Mouse (Mus musculus) embryonic facial prominence, embryonic 15.5 days (tissue): ENCODE data around the gene Rrn3. TPM values are rescaled to one million over a fixed set of nuclear protein-coding genes. Genes with fewer than 3 reads are reported as not detected.
A peak's percentile ranks its signal among the peaks of the same experiment; 100 is the strongest.
"Not testable (repeated sequence)": the region's sequence is repeated elsewhere in the genome, so short reads cannot be mapped to it uniquely, and the experiment has no call there.

Experiments used
- ATAC-seq: fragments of 200-750 bp; cut with Nextera tagmentation; 2 replicates; pipeline ENCODE4 v1.8.0; 2017; ENCODE audit warnings: low read depth, moderate TSS enrichment; ENCODE audit not compliant: insufficient number of reproducible peaks, low FRiP score, low TSS enrichment
- H3K27ac ChIP-seq: fragments of 300-500 bp; sonication (generic); replicated peaks from 2 replicates; pipeline ENCODE4 v1.5.1; 2015; ENCODE audit warnings: mild to moderate bottlenecking, inconsistent platforms
- H3K27me3 ChIP-seq: fragments of 300-500 bp; sonication (generic); 2 replicates; pipeline ENCODE4 v1.6.1; 2015; ENCODE audit warnings: inconsistent platforms
- H3K36me3 ChIP-seq: fragments of 300-500 bp; sonication (generic); 2 replicates; pipeline ENCODE4 v1.6.1; 2015; ENCODE audit warnings: mild to moderate bottlenecking, inconsistent platforms
- H3K4me1 ChIP-seq: fragments of 300-500 bp; sonication (generic); 2 replicates; pipeline ENCODE4 v1.6.1; 2015; ENCODE audit warnings: inconsistent platforms
- H3K4me2 ChIP-seq: fragments of 300-500 bp; sonication (generic); replicated peaks from 2 replicates; pipeline ENCODE4 v1.6.1; 2015; ENCODE audit warnings: mild to moderate bottlenecking, inconsistent platforms
- H3K4me3 ChIP-seq: fragments of 300-500 bp; sonication (generic); replicated peaks from 2 replicates; pipeline ENCODE4 v1.5.1; 2015; ENCODE audit warnings: mild to moderate bottlenecking, inconsistent platforms
- H3K9ac ChIP-seq: fragments of 300-500 bp; sonication (generic); 2 replicates; pipeline ENCODE4 v1.6.1; 2015; ENCODE audit warnings: inconsistent platforms
- H3K9me3 ChIP-seq: fragments of 300-500 bp; sonication (generic); replicated peaks from 2 replicates; pipeline ENCODE4 v1.6.1; 2016; ENCODE audit warnings: inconsistent platforms
- WGBS: fragments of 180-500 bp; shearing (Covaris S2); methylation state at CpG from one replicate; pipeline ENCODE4 v1.1.7; 2015; 5-methylcytosine and 5-hydroxymethylcytosine counted together
- polyA plus RNA-seq: library from polyadenylated mRNA; unstranded; fragments of >200 nt; fragmentation: Nextera tagmentation; extraction: Ambion mirVana; gene quantifications from 2 replicates; pipeline ENCODE4 v1.2.1, GENCODE M21; 2015

The Rrn3 gene
- 59.5 and 59.6 TPM in 2 replicates for polyA plus RNA-seq

DNA sequence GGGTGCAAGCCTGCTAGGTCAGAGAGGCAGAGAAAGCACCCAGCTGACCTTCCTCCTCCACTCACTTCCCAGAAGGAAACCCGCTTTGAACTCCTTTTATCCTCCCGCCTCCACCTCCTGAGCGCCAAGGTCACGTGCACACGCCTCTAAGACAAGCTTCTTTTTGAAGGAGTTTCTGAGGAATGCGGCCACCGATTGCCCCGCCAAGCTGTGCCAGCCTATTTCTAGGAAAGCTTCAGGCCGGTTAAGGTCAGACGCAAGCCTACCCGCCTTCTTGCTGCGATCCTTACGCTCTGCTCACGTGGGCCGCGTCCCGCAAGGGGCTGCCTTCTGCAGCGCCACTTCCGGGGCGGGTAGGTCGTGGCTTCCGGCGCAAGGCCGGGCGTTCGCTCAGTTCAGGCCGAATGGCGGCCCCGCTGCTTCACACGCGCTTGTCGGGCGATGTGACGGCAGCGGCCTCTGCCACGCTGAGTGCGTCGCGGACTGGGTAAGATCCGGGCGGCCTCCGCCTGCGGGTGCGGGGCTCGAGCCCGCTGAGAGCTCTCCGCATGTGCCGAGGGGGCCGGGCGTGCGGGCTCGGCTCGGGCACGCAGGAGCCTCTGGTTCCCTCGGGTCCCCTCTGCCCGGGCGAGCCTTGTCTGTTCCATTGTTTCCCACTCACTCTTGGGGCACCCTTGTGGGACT is at the start of gene Rrn3:
Gene Rrn3, plus strand, starts transcription at position 356 of the 684 bp plus-strand sequence.
- Histone ChIP-seq H3K9ac (peak within 1 kb of the TSS; percentile 93), H3K4me1 (peaks cover 18% of the 10 kb centered on the region), H3K9me3 (no peaks in the 10 kb centered on the region), H3K4me2 (peak within 1 kb of the TSS; percentile 67), H3K4me3 (peak within 1 kb of the TSS; percentile 88), H3K27me3 (no peaks in the 10 kb centered on the region), H3K36me3 (peaks cover 14% of the 10 kb centered on the region), H3K27ac (peak within 1 kb of the TSS; percentile 87)
- peak; percentile 98 for ATAC-seq
- WGBS, result under 1% methylated on average over 57 of the region's 57 CpGs

DNA sequence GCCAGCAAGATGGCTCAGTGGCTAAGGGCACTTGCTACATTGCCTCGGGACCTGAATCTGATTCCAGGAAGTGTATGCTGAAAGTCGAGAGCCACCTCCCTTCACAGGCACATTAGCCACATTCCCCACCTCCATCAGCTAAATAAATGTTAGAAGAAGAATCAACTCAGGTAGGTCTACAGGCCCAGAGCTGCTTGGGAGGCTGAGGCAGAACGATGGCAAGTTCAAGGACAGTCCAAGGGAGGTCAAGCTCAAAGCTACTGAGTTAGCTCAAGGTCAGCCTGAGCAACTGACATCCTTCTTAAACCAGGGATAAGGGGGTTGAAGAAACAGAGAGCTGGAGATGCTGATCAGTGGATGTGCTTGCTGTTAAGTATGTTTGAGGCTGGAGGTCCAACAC is 47.7 kb upstream of the Rrn3 start:
- Histone ChIP-seq H3K36me3 (no peaks in the 10 kb centered on the region), H3K27me3 (no peaks in the 10 kb centered on the region), H3K4me3 (no peak overlapping the region), H3K9ac (no peak overlapping the region), H3K27ac (no peak overlapping the region), H3K4me2 (no peak overlapping the region), H3K9me3 (no peaks in the 10 kb centered on the region), H3K4me1 (0 out of 2 replicates have a peak, but pooled peaks cover 4% of the 10 kb centered on the region)
- 67% methylated on average over 3 of the region's 3 CpGs for WGBS
- ATAC-seq, result no peak

DNA sequence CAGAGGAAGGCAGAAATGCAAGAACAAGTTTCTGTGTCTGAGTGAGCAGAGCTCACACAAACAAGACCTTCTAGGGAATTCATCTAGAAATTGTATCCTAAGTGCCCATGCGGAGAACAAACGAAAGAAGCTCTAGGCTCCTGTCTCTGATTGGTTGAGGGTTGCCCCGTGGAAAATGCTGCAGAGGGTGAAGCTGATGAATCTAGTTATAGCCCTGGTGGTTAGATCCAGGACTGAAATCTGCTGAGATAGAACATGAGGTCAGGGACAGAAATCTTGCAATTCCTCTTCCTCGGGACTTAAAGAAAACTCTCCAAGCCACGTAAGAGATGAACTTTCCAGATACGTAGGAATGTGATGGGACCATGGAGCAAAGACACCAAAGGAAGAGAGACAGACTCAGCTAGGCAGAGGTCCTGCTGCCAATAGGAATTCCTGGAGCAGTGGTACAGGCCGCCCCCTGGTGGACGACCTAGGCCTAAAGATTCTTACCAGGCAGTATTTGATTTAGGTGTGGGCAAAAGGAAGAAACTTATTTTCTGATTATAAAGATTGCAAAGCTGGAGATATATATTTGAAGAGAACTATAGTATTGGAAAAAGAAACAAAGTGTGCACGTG is 46.9 kb upstream of the Rrn3 start:
- Histone ChIP-seq H3K9ac (no peak overlapping the region), H3K4me2 (no peak overlapping the region), H3K9me3 (no peaks in the 10 kb centered on the region), H3K27me3 (no peaks in the 10 kb centered on the region), H3K36me3 (no peaks in the 10 kb centered on the region), H3K4me3 (no peak overlapping the region), H3K27ac (no peak overlapping the region), H3K4me1 (0 out of 2 replicates have a peak, but pooled peaks cover 4% of the 10 kb centered on the region)
- WGBS, result 19% methylated on average over 9 of the region's 9 CpGs
- no peak for ATAC-seq

DNA sequence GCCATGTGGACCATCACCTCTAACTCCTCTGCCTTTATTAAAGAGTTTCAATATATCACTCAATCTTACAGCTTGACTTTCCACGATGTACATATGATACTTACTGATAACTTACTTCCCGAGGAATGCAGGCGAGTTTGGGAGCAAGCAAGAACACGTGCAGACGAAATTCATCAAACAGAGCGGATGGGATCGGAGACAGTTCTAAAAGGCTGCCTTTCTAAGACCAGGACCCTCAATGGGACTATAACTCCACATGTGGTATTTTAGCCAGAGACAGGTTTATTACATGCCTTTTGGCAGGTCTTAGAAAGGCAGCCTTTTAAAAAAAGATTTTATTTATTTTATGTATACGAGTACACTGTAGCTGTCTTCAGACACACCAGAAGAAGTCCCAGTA is 44.5 kb upstream of the Rrn3 start:
- Histone ChIP-seq H3K4me1 (no peaks in the 10 kb centered on the region), H3K36me3 (no peaks in the 10 kb centered on the region), H3K4me2 (no peak overlapping the region), H3K4me3 (no peak overlapping the region), H3K27ac (no peak overlapping the region), H3K9ac (no peak overlapping the region), H3K27me3 (no peaks in the 10 kb centered on the region), H3K9me3 (no peaks in the 10 kb centered on the region)
- ATAC-seq, result no peak
- WGBS, result 53% methylated on average over 8 of the region's 8 CpGs

DNA sequence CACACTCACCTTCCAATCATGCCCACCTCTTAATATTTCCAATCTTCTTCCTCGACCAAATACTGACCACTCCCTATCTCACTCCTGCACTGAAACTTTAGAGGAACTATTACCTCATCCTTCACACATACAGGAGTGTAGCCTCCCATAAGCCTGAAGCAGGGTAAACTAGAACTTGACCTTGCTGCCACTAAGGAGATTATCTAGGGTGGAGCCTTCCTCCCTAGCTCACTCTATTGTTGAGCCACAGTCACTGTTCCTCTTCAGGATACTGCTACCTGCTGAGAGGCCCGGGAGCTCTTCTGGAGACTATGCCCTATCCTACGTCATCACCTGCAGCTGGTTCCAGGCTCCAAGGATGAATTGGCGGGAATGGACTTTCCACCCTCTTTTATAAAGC is 41.5 kb upstream of the Rrn3 start:
- H3K9me3 ChIP-seq, H3K27me3 ChIP-seq, ATAC-seq, H3K27ac ChIP-seq, H3K36me3 ChIP-seq, H3K4me2 ChIP-seq, H3K4me1 ChIP-seq, H3K4me3 ChIP-seq, H3K9ac ChIP-seq: not testable (repeated sequence)
- WGBS, result 58% methylated on average over 4 of the region's 4 CpGs

DNA sequence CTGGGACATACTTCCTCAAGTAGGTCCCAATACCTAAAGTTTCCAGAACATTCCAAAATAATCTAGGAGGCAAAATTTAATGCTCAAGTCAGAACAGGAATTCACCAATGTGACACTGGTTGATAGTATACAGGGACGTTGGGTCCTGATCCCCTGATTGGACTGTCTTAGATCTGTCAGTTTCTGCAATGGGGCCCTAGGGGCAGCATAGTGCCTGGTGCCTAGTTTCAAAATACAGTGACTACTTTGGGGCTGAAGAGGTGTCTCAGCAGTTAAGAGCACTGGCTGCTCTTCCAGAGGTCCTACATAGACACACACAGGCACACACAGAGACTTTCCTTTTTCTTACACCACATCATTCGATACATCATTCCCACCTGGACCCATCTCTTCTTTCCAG is 39.7 kb upstream of the Rrn3 start:
- Histone ChIP-seq H3K27me3 (no peaks in the 10 kb centered on the region), H3K27ac (no peak overlapping the region), H3K36me3 (no peaks in the 10 kb centered on the region), H3K9me3 (no peaks in the 10 kb centered on the region), H3K4me2 (no peak overlapping the region), H3K4me3 (no peak overlapping the region), H3K9ac (no peak overlapping the region), H3K4me1 (no peaks in the 10 kb centered on the region)
- no peak for ATAC-seq
- WGBS, result 60% methylated on average over 2 of the region's 2 CpGs

DNA sequence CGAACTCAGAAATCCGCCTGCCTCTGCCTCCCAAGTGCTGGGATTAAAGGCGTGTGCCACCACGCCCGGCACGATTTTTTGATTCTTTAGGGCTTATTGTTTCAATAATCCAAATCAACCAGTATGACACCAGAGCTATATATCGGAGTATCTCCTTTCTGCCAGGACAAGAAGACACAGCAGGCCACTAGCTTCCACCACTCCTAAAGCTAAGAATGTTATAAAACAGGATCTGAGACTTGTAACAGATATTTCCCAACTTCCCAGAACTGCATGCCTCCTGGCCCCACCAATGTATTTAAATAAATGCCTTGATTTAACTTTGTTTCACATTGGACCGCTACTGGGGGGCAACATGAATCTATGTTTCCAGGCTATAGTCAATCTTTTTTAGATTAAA is 32.8 kb upstream of the Rrn3 start:
- no peak overlapping the region for H3K4me2 ChIP-seq
- ATAC-seq, result no peak
- no peaks in the 10 kb centered on the region for H3K9me3 ChIP-seq
- no peak overlapping the region for H3K9ac ChIP-seq
- no peak overlapping the region for H3K4me3 ChIP-seq
- H3K36me3 ChIP-seq, result no peaks in the 10 kb centered on the region
- no peak overlapping the region for H3K27ac ChIP-seq
- no peaks in the 10 kb centered on the region for H3K27me3 ChIP-seq
- H3K4me1 ChIP-seq, result no peaks in the 10 kb centered on the region
- 90% methylated on average over 8 of the region's 8 CpGs for WGBS

DNA sequence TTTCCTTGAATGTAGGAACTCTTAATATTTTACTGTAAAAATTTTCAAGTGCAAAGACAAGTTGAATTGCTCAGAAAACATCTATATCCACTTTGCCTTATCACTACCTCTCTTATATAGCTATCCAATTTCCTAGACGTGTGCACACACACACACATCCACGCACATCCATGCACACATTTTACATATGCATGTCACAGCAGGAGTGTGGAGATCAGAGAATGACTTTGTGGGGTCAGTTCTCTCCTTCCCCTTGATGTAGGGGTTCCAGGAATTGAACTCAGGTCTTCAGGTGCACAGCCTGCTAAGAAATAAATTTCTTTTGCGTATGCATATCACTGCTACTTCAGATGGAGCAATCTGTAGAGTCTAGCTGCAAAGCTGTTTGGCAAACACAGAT is 32.4 kb upstream of the Rrn3 start:
- no peak overlapping the region for H3K4me3 ChIP-seq
- no peaks in the 10 kb centered on the region for H3K9me3 ChIP-seq
- no peaks in the 10 kb centered on the region for H3K4me1 ChIP-seq
- H3K9ac ChIP-seq, result no peak overlapping the region
- H3K36me3 ChIP-seq, result no peaks in the 10 kb centered on the region
- no peak for ATAC-seq
- WGBS, result 69% methylated on average over 3 of the region's 3 CpGs
- no peaks in the 10 kb centered on the region for H3K27me3 ChIP-seq
- no peak overlapping the region for H3K4me2 ChIP-seq
- no peak overlapping the region for H3K27ac ChIP-seq

DNA sequence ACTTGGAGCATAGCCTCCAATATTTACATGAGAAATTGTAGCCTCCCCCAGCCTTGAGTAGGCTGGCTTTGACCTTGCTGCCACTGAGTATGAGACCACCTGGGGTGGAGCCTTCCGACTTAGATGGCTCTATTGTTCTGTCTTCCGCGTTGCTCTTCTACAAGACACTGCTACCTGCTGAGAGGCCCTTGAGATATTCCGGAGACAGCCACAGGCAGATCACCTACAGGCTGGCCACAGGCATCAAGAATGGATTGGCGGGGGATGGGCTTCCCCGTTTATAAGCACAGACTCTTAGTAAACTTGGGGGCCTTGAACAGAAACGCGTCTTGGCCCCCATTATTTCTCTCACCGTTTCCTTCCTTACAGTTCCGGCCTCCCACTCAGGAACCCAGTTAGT is 31.7 kb upstream of the Rrn3 start:
- H3K27ac ChIP-seq, H3K27me3 ChIP-seq, H3K4me3 ChIP-seq, H3K4me1 ChIP-seq, ATAC-seq, H3K4me2 ChIP-seq, H3K9me3 ChIP-seq, H3K9ac ChIP-seq, H3K36me3 ChIP-seq: not testable (repeated sequence)
- WGBS, result 18% methylated on average over 10 of the region's 10 CpGs

DNA sequence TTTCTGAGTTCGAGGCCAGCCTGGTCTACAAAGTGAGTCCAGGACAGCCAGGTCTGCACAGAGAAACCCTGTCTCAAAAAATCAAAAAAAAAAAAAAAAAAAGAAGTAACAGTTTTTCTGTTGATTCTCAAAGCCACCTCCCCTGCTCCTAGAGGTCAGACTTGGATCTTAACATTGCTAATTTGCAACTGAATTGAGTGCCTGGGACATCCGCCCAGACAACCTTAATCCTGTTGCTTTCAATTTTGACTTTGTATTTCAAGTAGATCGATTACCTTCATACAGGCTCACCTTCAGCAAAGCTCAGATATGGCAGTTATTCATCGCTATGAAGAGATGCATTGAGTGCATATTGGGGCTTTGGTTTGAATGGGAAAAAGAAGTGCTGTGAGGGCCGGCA is 31.2 kb upstream of the Rrn3 start:
- Histone ChIP-seq H3K4me3 (no peak overlapping the region), H3K4me2 (no peak overlapping the region), H3K27me3 (no peaks in the 10 kb centered on the region), H3K27ac (no peak overlapping the region), H3K36me3 (no peaks in the 10 kb centered on the region), H3K9me3 (no peaks in the 10 kb centered on the region), H3K9ac (no peak overlapping the region), H3K4me1 (no peaks in the 10 kb centered on the region)
- ATAC-seq, result no peak
- 47% methylated on average over 5 of the region's 5 CpGs for WGBS

DNA sequence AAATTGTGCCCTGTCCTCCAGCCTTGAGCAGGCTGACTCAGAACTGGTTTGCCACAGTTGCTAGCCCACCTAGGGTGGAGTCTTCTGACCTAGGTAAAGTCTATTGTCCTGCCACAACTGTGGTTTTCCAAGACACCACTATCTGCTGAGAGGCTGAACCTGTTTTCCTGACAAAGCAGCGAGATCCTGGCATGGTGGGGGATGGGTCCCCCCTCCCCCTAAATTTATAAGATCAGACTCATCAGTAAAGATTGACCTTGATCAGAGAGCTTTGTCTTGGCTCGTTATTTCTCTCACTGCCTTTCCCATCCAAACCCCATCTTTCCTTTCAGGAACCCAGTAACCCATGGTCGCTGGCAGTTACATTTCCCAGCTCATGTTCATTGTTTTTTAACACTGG is 30.5 kb upstream of the Rrn3 start:
- H3K27ac ChIP-seq, result no peak overlapping the region
- 40% methylated on average over 3 of the region's 3 CpGs for WGBS
- H3K4me2 ChIP-seq, result no peak overlapping the region
- H3K4me3 ChIP-seq, result no peak overlapping the region
- H3K27me3 ChIP-seq, result no peaks in the 10 kb centered on the region
- no peaks in the 10 kb centered on the region for H3K9me3 ChIP-seq
- no peak overlapping the region for H3K9ac ChIP-seq
- ATAC-seq, result no peak
- no peaks in the 10 kb centered on the region for H3K36me3 ChIP-seq
- no peaks in the 10 kb centered on the region for H3K4me1 ChIP-seq

DNA sequence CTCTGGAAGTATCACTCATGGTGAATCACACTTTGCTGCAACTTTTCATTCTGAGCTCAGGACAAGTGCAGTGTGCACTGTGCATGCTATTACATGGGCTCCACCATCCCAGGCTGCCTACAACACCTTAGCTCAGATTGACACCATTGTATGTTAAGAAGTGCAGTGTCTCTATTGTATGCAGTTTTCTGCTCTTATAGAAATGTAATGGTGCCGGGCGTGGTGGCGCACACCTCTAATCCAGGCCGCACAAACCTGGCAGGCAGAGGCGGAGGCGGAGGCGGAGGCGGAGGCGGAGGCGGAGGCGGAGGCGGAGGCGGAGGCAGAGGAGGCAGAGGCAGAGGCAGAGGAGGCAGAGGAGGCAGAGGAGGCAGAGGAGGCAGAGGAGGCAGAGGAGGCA is 29.9 kb upstream of the Rrn3 start:
- Histone ChIP-seq H3K27me3 (no peaks in the 10 kb centered on the region), H3K27ac (no peak overlapping the region), H3K4me2 (no peak overlapping the region), H3K9ac (no peak overlapping the region), H3K36me3 (no peaks in the 10 kb centered on the region), H3K4me3 (no peak overlapping the region), H3K9me3 (no peaks in the 10 kb centered on the region), H3K4me1 (no peaks in the 10 kb centered on the region)
- 92% methylated on average over 13 of the region's 13 CpGs for WGBS
- ATAC-seq, result no peak
